Mouse (Mus musculus) embryo, embryonic 10.5 days (tissue): Measurements from ENCODE around the gene Plekhm2.
A peak's percentile ranks its signal among the peaks of the same experiment; 100 is the strongest.

Experiments
- DNase-seq: peaks from one replicate; pipeline ENCODE4 v3.0.0-alpha.2; 2015; ENCODE audit warnings: low spot score

Plekhm2 gene

DNA sequence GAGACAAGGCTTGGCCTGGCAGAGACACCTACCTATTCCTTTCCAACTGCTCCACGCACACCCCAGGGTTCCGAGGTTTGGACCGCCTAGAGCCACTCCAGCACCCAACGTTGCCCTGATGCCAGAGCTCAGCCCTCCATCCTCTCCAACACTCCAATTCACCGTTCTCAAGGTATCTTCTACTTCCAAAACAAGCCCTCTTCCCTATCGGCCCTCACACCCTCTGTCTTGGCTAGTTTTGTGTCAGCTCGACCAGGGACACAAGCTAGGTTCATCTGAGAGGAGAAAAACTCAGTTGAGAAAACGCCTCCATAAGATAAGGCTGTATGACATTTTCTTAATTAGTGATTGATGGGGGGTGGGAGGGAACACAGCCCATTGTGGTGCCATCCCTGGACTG lies at the start of gene Plekhm2:
Gene Plekhm2, minus strand, starts transcription at position 101 of the 400 bp plus-strand sequence.
- DNase-seq, result no peak

DNA sequence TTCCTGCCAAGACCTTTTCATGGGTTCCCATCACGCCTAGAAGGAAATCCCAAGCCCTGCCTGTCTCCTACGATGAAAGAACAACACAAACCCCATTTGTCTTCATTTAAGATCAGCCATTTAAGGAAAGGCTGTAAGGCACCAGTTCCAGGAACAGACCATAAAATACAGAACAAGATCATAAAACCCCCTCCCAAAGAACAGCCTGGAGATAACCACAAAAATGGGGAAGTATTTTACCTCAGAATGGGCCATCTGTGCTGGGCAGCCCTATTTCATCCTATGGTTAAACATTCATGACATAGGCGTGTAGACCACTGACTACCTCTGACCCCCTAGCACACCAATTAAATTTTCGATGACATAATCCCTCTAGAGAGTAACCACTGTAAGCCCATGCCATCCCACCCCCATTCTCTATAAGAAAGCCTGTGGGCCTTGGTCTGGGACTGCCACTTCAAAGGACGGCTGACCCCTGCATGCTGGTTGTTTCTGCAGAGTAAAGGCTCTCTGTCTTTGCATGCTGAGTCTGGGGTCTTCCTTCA lies 49.0 kb upstream of the Plekhm2 start:
- DNase-seq, result no peak

DNA sequence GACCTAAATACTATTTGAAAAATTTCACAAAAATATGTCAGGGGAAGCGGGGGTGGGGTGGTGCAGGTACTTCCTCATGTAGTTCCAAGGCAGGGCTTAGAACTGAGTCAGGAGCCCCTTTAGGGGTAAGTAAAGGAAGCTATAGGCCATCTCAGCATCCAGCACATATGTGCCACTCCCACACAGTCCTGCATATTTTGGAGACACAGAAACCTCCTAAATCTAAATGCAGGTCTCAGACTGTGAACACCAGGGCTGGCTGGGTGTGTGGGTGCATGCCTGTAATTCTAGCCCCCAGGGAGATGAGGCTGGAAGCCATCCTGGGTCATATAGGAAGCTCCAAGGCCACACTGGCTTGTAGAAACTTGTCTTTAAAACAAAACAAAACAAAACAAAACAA lies 46.6 kb upstream of the Plekhm2 start:
- DNase-seq, result no peak

DNA sequence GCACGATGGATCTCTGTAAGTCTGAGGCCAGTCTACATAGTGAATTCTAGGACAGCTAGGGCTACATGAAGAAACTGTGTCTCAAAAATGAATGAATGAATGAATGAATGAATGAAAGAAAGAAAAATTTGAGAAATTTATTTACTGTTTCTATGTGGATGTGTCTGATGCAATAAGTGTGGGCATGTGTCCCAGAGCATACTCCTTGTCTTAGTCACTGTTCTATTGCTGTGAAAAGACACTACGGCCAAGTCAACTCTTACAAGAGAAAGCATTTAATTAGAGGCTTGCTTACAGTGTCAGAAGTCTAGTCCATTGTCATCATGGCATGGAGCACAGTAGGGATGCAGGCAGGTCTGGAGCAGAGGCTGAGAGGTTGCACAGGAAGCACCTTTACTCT lies 44.3 kb upstream of the Plekhm2 start:
- no peak for DNase-seq

DNA sequence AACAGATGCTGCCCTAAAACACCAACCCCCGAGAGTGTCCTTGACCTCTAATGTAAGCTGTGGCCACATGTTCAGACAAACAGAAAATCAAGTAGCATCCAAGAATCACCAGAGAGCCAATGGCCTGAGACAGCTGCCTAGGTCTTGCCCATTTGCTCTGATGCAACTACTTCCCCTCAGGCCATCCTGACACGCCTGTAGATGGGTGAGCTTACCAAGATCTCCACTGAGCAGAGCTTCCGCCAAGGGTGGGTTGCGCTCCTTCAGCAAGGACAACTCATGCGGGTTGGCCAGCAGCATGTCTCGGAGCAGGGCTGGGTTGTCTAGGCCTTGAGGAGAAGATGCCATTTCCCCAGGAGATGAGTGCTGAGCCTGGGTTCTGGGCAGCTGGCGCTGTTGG lies 43.3 kb upstream of the Plekhm2 start:
- DNase-seq, result no peak

DNA sequence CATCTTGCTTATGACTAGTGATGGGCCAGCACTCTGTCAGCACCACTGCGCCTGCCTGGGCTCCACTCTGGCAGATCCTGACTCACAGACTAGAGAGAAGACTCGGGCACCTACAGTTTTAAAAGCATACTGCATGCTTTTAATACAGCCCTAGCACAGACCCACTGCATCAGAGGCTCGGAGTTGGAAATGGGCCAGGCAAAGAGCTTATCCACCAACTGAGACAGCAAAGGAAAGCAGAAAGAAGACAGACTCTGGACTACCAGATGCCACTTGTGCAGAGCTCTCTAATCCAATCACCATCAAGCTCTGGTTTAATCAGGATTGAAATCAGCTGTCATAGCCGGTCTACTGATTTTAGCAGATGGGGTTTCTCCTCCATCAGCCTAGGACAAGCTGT lies 40.6 kb upstream of the Plekhm2 start:
- no peak for DNase-seq

DNA sequence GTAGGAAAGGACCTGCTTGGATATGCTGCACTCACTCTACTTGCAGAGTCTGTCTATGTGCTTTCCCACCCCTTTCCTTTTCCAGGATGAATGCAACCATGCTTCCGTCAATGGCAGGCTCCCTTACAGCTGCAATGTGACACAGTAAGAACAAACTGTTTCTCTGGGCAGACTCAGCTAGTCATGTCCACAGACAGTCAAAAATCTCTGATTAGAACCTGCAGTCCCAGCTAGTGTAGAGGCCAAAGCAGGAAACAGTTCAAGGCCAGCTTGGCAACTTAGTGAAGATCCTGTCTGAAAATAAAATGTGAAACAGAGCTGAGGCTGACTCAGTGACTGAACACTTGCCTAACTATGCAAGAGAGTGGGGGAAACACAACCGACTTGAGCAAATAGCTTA lies 39.9 kb upstream of the Plekhm2 start:
- no peak for DNase-seq

DNA sequence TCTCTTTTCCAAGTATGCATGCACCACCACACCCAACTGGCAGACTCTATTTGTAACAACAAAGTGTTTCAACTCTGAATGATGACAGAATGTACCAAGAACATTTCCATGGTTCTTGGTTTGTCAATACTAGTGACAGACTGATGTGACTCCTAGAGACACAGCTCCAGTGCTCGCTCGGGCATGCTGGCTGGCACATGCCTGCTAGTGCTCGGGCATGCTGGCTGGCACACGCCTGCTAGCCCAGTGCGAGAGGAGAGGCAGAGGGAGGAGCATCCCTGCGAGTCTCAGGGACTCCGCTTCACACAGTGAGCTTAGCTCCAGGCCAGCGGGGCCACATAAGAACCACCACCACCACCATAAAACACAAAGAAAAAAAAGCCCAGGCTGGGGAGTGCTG lies 30.0 kb upstream of the Plekhm2 start:
- DNase-seq, result no peak

DNA sequence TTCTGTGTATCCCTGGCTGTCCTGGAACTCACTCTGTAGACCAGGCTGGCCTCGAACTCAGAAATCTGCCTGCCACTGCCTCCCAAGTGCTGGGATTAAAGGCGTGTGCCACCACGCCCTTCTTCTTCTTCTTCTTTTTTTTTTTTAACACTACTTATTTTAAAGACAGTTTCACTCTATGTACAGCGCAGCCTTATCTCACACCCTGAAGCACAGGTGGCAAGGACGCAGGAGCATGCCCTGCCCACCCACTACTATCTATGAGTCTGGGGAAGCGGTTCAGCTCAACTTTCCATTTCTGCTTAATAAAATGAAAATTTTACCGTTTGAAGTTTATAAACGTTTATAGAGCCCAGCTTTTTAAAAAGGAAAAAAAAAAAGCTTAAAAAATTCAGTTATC lies 23.8 kb upstream of the Plekhm2 start:
- DNase-seq, result no peak

DNA sequence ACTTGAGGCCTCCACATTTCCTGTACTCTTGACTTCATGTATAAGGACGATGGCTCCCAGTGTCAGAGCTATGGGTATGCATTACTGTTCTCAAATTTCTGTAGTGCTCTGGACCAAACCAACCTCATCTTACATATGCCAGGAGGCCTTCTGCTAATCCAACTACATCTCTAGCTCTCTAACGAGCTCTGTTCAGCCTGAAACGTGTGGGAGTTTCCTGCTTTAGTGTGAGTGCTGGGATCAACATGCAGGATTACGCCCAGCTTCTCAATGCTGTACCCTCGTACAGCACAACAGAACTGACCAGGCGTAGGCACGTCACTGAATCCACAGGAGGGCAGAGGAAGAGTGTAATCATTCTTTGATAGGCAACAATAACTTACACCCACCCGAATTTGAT lies 21.8 kb upstream of the Plekhm2 start:
- DNase-seq, result no peak

DNA sequence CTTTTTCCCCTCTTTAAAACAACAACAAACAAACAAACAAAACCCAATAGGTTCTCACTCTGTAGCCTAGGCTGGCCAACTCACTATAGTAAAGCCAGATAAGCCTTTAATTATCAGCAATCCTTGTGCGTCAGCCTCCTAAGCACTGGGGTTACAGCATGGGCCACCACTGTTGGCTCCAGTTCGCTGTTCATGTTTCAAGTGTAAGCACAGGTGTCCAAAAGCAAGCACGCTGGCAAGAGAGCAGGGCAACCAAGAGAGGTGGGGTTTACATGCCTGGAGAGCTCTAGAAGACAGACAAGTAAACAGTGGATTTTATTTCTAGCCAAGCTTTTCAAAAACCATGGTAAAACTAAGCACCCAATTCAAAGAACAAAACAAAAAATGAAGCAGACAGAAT lies 21.4 kb upstream of the Plekhm2 start:
- no peak for DNase-seq

DNA sequence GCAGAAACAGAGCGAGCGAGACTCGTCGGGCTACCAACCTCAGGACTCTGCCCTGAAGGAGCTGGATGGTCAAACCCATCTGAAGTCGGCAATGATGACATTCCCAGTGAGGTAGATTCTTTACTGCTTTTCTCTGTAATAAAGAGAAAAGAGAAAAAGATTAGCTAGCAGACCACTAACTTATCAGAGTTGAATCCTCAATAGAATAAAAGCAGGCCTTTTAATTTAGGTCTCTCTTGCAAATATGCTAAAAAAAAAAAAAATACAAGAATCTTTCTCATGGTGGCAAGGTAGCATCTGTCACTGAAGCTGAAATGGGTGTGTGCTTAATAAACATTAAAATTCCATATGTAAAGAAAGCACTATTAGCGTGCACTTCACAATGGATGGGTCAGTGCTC lies 20.8 kb upstream of the Plekhm2 start, which contains the start of gene Rsc1a1:
Gene Rsc1a1, minus strand, starts transcription at position 101 of the 400 bp plus-strand sequence.
- DNase-seq, result no peak

DNA sequence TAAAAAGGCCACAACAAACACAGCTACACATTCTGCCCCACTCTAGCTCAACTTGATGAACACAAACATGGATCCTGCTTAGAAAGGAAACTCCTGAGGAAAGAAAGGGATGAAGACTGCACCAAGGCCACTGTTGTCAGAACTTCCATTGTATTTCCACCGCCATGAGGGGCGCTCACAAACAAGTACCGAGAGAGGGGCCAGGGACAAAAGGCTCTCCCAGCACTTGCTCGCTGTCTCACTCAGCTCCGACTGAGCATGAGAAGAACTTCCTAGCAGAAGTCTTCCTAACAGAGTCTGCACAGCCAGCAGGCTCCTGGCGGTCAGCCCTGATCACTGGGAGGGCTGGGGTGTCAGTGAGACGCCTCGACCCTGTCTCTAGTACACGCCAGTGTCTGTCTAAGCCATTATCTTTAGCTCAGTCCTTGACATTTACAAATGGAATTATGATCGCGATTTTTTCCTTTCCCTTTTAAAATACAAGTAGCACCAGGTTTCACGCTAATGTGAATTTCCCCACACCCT lies 18.1 kb upstream of the Plekhm2 start:
- no peak for DNase-seq

DNA sequence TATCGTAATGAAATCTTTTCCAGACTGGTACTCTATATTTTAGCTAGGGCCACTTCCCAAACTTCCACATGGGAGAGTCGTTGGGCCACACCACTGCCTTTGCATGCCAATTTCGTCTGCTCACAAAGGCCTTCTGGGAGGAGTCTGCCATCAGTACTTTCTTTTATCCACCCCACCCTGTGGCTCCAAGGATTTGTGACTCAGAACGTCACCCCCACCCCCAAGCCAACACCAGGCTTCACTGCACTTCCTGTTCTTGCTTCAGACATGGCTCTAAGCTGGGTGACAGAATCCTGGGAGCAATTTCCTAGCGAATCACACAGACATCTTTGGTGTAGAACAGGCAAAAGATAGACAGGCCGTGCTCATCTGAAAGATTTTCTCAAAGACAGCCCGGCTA lies 17.1 kb upstream of the Plekhm2 start:
- no peak for DNase-seq

DNA sequence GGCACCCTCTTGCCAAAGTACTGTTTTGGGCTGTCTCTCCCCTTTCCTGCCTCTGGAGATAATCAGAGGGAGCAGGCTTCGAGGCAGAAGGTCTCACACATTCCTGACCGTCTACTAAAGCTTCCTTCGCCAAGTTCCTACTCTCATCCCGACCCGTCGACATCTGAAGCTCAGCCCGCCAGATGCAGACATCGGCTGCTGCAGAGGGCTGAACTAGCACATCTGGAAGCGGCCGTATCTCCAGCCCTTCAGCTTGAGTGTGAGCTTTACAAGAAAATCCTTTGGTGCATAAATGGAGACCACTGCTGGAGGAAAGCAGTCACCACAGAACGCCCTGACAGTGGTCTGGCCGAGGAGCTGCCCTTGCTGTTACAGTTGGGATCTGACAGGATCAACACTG lies 16.2 kb upstream of the Plekhm2 start:
- DNase-seq, result no peak

DNA sequence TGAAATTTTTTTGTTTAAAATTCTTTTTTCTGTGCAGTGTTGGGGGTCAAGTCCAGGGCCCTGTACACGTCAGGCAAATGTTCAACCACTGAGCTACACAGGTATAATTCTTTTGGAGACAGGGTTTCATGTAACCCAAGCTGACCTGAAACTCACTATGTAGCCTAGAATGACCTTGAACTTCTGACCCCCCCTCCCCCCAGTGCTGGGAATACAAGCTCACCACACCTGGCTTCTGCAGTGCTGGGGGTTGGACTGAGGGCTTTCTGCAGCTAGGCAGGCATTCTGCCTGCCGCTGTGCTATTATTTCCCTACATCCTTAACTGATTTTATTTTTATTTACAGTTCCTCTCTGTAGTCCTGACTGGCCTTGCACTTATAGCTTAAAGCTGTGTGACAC lies 14.3 kb upstream of the Plekhm2 start:
- no peak for DNase-seq

DNA sequence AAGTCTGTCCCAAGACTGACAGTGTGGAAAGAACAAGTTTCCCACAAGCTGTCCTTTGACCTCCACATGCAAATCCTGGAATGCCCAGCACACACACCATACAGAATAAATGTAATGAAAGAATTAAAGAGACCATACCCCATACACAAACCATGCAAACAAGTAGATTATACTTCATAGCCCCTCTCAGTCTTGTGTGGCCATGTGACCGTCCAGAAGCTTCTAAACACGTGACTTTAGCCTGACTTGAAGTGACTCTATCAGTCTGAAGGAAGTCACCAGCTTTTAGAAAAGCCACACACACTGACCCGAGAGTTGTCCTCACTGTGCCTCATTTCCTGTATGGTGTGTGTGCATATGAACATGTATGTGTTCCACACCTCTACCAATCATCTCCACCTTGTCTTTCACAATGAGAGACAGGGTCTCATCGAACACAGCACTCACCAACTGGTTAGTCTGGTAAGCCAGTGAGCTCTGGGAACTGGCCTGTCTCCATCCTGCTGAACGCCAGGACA lies 11.8 kb upstream of the Plekhm2 start:
- no peak for DNase-seq

DNA sequence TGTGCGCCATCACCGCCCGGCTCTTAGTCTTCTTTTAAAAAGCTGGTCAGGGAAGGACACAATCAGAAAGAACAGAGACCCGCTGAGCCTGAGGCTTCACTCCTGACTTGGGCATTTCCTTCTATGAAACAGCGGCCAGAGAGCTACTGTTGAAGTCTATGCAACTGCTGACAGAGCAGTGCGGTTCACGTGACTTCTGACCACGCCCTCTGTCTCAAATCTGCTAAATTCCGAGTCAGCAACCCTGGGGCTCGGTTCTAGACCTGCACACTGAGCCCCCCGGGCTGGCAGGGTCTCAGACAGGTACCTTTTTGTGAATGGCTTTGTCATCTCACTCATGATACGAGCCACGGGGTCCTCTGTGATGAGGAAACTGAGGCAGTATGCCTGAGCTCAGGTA lies 7.6 kb upstream of the Plekhm2 start:
- DNase-seq, result no peak

DNA sequence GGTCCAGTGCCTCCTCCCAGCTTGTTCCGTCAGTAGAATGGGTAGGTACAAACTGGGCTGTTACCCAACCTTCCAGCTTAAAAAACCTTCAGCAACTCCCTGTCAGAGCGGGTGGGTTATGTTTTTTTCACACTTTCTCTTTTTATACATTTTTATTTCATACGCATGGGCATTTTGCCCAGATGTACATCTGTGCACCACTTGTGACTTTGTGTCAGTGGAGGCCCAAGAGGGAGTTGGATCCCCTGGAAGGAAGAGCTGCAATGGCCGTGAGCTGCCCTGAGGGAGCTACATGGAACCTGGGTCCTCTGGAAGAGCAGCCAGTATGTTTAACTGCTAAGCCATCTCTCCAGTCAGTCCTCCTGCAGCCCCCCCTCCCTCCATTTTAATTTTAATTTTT lies 6.7 kb upstream of the Plekhm2 start:
- no peak for DNase-seq

DNA sequence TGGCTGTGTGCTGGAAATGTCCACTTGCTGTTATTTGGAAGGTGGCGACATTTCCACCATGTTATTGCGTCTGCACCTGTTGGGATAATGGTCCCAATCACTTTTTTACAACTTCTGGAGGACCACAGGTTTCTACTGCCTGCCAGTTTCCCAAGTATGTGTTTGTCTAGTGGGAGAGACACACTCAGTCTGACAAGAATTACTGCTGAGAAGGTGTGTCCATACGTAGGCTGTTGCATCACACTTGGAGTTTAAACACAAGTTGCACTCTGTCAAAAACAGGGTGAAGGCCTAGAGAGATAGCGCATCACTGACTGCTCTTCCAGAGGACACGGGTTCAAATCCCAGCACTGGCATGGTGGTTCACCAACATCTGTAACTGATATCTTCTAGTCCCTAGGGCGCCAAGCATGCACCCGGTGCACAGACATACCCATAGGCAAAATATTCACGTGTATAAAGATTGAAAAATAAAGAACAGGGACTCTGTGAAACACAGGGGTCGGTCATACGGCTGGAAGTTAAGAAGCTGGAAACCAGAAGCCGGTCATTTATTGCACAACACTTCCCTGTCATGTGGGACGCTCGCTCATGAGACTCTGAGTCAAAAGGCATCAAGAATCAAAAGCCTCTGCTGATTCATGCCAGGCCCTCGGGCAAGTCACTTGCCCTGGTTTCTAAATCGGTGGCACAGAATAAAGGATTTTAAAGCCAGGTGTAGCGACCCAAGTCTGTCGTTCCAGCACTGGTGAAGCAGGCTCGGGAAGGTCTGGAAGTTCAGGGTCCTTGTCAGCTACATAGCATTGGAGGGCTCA lies 5.4 kb upstream of the Plekhm2 start:
- DNase-seq, result no peak

DNA sequence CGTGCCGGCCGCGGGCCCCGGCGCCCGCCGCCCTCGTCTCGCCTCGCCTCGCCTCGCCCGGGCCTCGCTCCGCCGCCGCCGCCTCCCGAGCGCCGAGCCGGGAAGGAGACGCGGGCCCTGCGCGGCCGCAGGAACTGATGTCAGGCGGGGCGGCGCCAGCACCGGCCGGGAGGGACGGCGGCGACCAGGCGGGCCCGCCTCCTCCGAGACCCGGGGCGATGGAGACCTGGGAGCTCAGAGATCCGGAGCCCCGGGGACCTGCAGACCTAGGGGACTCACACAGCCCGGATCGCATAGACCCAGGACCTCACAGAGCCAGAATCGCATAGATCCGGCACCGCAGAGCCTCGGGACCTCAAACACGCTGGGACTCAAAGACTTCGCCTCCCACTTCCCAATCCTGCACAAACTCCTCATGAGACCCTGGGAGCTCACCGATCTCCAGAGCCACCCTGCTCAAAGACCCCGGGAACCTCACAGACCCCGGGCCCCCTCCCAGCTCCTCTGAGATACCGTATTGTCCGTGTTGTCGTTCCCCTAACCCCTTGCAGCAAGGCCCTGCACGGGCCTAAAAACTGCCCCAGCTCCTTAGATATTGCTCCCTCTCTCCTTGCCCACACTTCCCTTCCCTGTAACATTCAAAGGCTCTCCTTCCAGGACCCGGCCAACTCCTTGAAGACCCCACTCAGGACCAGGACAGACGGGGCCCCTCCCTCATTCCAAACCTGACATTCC lies 521 bp downstream of the Plekhm2 start:
- DNase-seq, result peak; percentile 74

DNA sequence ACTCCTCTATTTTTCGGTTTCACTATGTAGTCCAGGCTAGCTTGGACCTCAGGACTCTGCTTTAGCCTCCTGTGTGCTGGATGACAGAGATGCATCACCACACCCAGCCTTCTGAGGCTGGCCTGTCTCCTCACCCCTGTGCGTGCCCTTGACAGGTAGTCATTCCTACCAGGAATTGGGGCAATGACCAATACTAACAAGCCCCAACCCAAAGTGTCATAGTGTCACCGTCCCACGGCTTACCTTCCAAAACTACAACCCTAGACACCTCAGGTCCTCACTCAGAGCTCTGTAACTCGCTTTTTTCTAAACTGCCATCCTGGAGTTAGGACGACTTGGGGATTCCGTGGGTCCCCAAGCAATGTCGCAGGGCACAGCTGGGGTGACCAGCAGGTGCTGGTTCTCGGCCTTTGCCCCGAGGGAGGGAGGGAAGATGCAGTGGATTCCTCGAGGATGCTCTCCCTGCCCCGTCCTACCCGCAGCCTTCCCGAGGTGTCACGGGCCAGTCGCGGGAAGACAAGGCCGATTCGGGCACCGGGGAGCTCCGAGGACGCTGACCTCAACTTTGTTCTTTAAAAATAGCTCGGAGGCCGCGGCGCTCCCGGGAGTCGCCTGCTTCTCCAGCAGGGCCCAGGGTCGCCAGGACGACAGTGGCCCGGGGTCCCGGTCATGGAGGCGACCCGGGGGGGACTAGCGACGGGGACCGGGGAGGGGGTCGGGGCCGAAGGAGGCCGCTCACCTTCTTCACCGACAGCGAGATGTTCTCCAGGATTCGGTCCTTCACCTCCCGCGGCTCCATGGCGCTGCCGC lies 1.4 kb downstream of the Plekhm2 start:
- peak; percentile 41 for DNase-seq
